9 mouse cellular contexts compared by ENCODE assay signal in genomic region chr4:127168211-127168913, GRCm38 (mm10). TPM values are rescaled to one million over a fixed set of nuclear protein-coding genes. Genes with fewer than 3 reads are reported as not detected.
DNase-seq lines count a peak whose midpoint lies in the region; ATAC-seq lines count a peak whose summit lies in the region.
"Had no signal": no experiment of that assay in that cellular context is flagged by ENCODE, and none has a peak within 500 bp of the region (broad histone marks: within the 10 kb centered on the region; RNA-seq: fewer than 3 reads in every experiment).

No protein-coding gene starts in this region.

- peak overlapping the region; percentile 91 for H3K9ac ChIP-seq in forebrain, embryonic 13.5 days
- H3K9ac ChIP-seq in hindbrain, embryonic 16.5 days (ENCODE audit: low read depth, low read length): peak overlapping the region; percentile 85
- peak overlapping the region; percentile 69 for H3K9ac ChIP-seq in limb, embryonic 13.5 days
- peak overlapping the region; percentile 91 for H3K9ac ChIP-seq in midbrain, embryonic 13.5 days (replicated peaks)
- H3K9ac ChIP-seq in stomach, embryonic 14.5 days (replicated peaks; ENCODE audit: low read depth, low read length): peak overlapping the region; percentile 33; the same call in 1 of the 2 replicates

- peak; percentile 6 to 28 for DNase-seq in spleen, adult 18-20 months
- no peak for DNase-seq in spleen, adult 12 weeks (ENCODE audit: low spot score)
- peak; percentile 81 for DNase-seq in cerebellum, adult 11 months

- H3K4me3 ChIP-seq in forebrain, embryonic 13.5 days: peak overlapping the region; percentile 78
- peak overlapping the region; percentile 85 for H3K4me3 ChIP-seq in hindbrain, embryonic 16.5 days (ENCODE audit: low read length)
- peak overlapping the region; percentile 72 for H3K4me3 ChIP-seq in limb, embryonic 13.5 days
- H3K4me3 ChIP-seq in midbrain, embryonic 13.5 days (replicated peaks): peak overlapping the region; percentile 71
- H3K4me3 ChIP-seq in stomach, embryonic 14.5 days (ENCODE audit: low read depth, low read length): peak overlapping the region; percentile 63
- H3K4me3 ChIP-seq: myocyte had no signal

- no peaks in the 10 kb centered on the region for H3K36me3 ChIP-seq in forebrain, embryonic 13.5 days (ENCODE audit: poor library complexity, severe bottlenecking)
- H3K36me3 ChIP-seq in hindbrain, embryonic 16.5 days (ENCODE audit: control insufficient read depth, insufficient read depth, low read length): no peaks in the 10 kb centered on the region
- no peaks in the 10 kb centered on the region for H3K36me3 ChIP-seq in limb, embryonic 13.5 days
- no peaks in the 10 kb centered on the region for H3K36me3 ChIP-seq in midbrain, embryonic 13.5 days
- no peaks in the 10 kb centered on the region for H3K36me3 ChIP-seq in stomach, embryonic 14.5 days (ENCODE audit: control insufficient read depth, insufficient read depth, low read length)

- ATAC-seq in forebrain, embryonic 13.5 days: peak; percentile 71
- peak; percentile 75 for ATAC-seq in hindbrain, embryonic 16.5 days
- ATAC-seq in limb, embryonic 13.5 days (ENCODE audit: low FRiP score, low read depth): peak; percentile 45
- peak; percentile 82 for ATAC-seq in midbrain, embryonic 13.5 days
- ATAC-seq in stomach, embryonic 14.5 days (ENCODE audit: insufficient number of reproducible peaks, insufficient read depth, low FRiP score, low read depth): peak; percentile 53

- no peaks in the 10 kb centered on the region for H3K9me3 ChIP-seq in forebrain, embryonic 13.5 days (replicated peaks)
- H3K9me3 ChIP-seq in hindbrain, embryonic 16.5 days (ENCODE audit: control insufficient read depth, low read length): no peaks in the 10 kb centered on the region
- H3K9me3 ChIP-seq in limb, embryonic 13.5 days: no peaks in the 10 kb centered on the region
- no peaks in the 10 kb centered on the region for H3K9me3 ChIP-seq in midbrain, embryonic 13.5 days
- H3K9me3 ChIP-seq in stomach, embryonic 14.5 days (ENCODE audit: control insufficient read depth, low read depth, low read length): no peaks in the 10 kb centered on the region

- WGBS in forebrain, embryonic 13.5 days: under 1% methylated on average over 38 of the region's 39 CpGs
- 0% methylated on average over 39 of the region's 39 CpGs for WGBS in hindbrain, embryonic 16.5 days
- WGBS in limb, embryonic 13.5 days: 1% methylated on average over 39 of the region's 39 CpGs
- WGBS in midbrain, embryonic 13.5 days: under 1% methylated on average over 39 of the region's 39 CpGs
- under 1% methylated on average over 38 of the region's 39 CpGs for WGBS in stomach, embryonic 14.5 days

- H3K27me3 ChIP-seq in forebrain, embryonic 13.5 days: peaks cover 19% of the 10 kb centered on the region
- H3K27me3 ChIP-seq in hindbrain, embryonic 16.5 days (replicated peaks; ENCODE audit: control insufficient read depth, insufficient read depth, low read length): no peaks in the 10 kb centered on the region
- H3K27me3 ChIP-seq in limb, embryonic 13.5 days: peaks cover 81% of the 10 kb centered on the region
- H3K27me3 ChIP-seq in midbrain, embryonic 13.5 days: peaks cover 30% of the 10 kb centered on the region
- peaks cover 32% of the 10 kb centered on the region for H3K27me3 ChIP-seq in stomach, embryonic 14.5 days (ENCODE audit: control insufficient read depth, insufficient read depth, low read length)

- peaks cover 51% of the 10 kb centered on the region for H3K4me1 ChIP-seq in forebrain, embryonic 13.5 days
- peaks cover 34% of the 10 kb centered on the region for H3K4me1 ChIP-seq in hindbrain, embryonic 16.5 days (ENCODE audit: control insufficient read depth, insufficient read depth, low read depth, low read length)
- H3K4me1 ChIP-seq in limb, embryonic 13.5 days: peaks cover 17% of the 10 kb centered on the region
- H3K4me1 ChIP-seq in midbrain, embryonic 13.5 days (replicated peaks): peaks cover 50% of the 10 kb centered on the region
- peaks cover 6% of the 10 kb centered on the region; the same call in 1 of the 2 replicates for H3K4me1 ChIP-seq in stomach, embryonic 14.5 days (ENCODE audit: control insufficient read depth, insufficient read depth, low read length)

- H3K4me2 ChIP-seq in forebrain, embryonic 13.5 days: peak overlapping the region; percentile 80
- peak overlapping the region; percentile 86 for H3K4me2 ChIP-seq in hindbrain, embryonic 16.5 days (ENCODE audit: low read length)
- peak overlapping the region; percentile 100 for H3K4me2 ChIP-seq in limb, embryonic 13.5 days (replicated peaks)
- peak overlapping the region; percentile 96 for H3K4me2 ChIP-seq in midbrain, embryonic 13.5 days (replicated peaks)
- peak overlapping the region; percentile 100 for H3K4me2 ChIP-seq in stomach, embryonic 14.5 days (replicated peaks; ENCODE audit: low read depth, low read length)

- peak overlapping the region; percentile 57 for H3K27ac ChIP-seq in forebrain, embryonic 13.5 days
- peak overlapping the region; percentile 86 for H3K27ac ChIP-seq in hindbrain, embryonic 16.5 days (ENCODE audit: low read depth, low read length)
- H3K27ac ChIP-seq in limb, embryonic 13.5 days: no peak overlapping the region
- H3K27ac ChIP-seq in midbrain, embryonic 13.5 days: peak overlapping the region; percentile 81
- H3K27ac ChIP-seq in stomach, embryonic 14.5 days (ENCODE audit: low read length): no peak overlapping the region

RNA-seq across cellular contexts. Expression of gene Dlgap3, which starts 0.6 kb away (rescaled TPM):
- 4.9 and 5.4 TPM in 2 replicates for polyA plus RNA-seq in forebrain, embryonic 13.5 days (2015; fragmentation: Nextera tagmentation; extraction: Ambion mirVana)
- 21.0 and 22.3 TPM in 2 replicates for polyA plus RNA-seq in hindbrain, embryonic 16.5 days (2015; fragmentation: Nextera tagmentation; extraction: Ambion mirVana)
- polyA plus RNA-seq in limb, embryonic 13.5 days (2015; fragmentation: Nextera tagmentation; extraction: Ambion mirVana): 0.53 and 0.55 TPM in 2 replicates
- 7.2 and 10.1 TPM in 2 replicates for polyA plus RNA-seq in midbrain, embryonic 13.5 days (2015; fragmentation: Nextera tagmentation; extraction: Ambion mirVana)
- polyA plus RNA-seq in stomach, embryonic 14.5 days (2014; fragmentation: Nextera tagmentation; extraction: Ambion mirVana): 1.5 TPM in 2 replicates
- polyA plus RNA-seq: myocyte had no signal

RNA-seq across cellular contexts. Expression of gene Tmem35b, which starts 44.9 kb away (rescaled TPM):
- polyA plus RNA-seq in forebrain, embryonic 13.5 days (2015; fragmentation: Nextera tagmentation; extraction: Ambion mirVana): 13.6 and 15.9 TPM in 2 replicates
- polyA plus RNA-seq in hindbrain, embryonic 16.5 days (2015; fragmentation: Nextera tagmentation; extraction: Ambion mirVana): 16.9 and 17.5 TPM in 2 replicates
- polyA plus RNA-seq in limb, embryonic 13.5 days (2015; fragmentation: Nextera tagmentation; extraction: Ambion mirVana): 16.9 and 20.8 TPM in 2 replicates
- 20.3 and 21.4 TPM in 2 replicates for polyA plus RNA-seq in midbrain, embryonic 13.5 days (2015; fragmentation: Nextera tagmentation; extraction: Ambion mirVana)
- polyA plus RNA-seq in stomach, embryonic 14.5 days (2014; fragmentation: Nextera tagmentation; extraction: Ambion mirVana): 19.4 and 19.6 TPM in 2 replicates

Comparison
In these comparisons a context has a peak if more than half of its experiments do, and no peak if none do; other contexts are left out.
1. H3K27ac ChIP-seq: peak in forebrain, embryonic 13.5 days (single experiment), hindbrain, embryonic 16.5 days (single experiment) and midbrain, embryonic 13.5 days (single experiment); none in limb, embryonic 13.5 days (single experiment) and stomach, embryonic 14.5 days (single experiment).
2. H3K9ac ChIP-seq: peak in every context shown above with its lines; median percentile 91 in forebrain, embryonic 13.5 days; 91 in midbrain, embryonic 13.5 days; 85 in hindbrain, embryonic 16.5 days; 69 in limb, embryonic 13.5 days; 33 in stomach, embryonic 14.5 days.
3. Peak in every context shown above with its lines, with median percentiles within 50 percentile points of each other: ATAC-seq, H3K4me2 ChIP-seq and H3K4me3 ChIP-seq.